Mouse (Mus musculus) CH12.LX (cell line): ENCODE data around the gene U2af1l4. TPM values are rescaled to one million over a fixed set of nuclear protein-coding genes. Genes with fewer than 3 reads are reported as not detected.

Experiments
- DNase-seq: peaks from one replicate; pipeline ENCODE4 v3.0.0-alpha.2; 2013; ENCODE audit errors: extremely low read depth
- H3K27ac ChIP-seq: 2 replicates; pipeline ENCODE4 v1.5.1; 2012; ENCODE audit warnings: low read depth, mild to moderate bottlenecking, control low read depth, moderate library complexity; ENCODE audit not compliant: insufficient read depth
- H3K27me3 ChIP-seq: replicated peaks from 2 replicates; pipeline ENCODE3; 2012; ENCODE audit warnings: inconsistent platforms
- H3K36me3 ChIP-seq, 2 experiments: replicated peaks in 1 of 2; 2 replicates each; pipeline versions ENCODE3 to v1.6.1; 2012; ENCODE audit warnings: inconsistent platforms in 1 of 2, low read length in 1 of 2, mild to moderate bottlenecking in 1 of 2, mixed read lengths in 1 of 2, moderate library complexity in 1 of 2; ENCODE audit not compliant: control insufficient read depth in 1 of 2, insufficient read depth in 1 of 2
- H3K4me1 ChIP-seq, 2 experiments: 2 replicates each; pipeline ENCODE4 v1.6.1; 2012; ENCODE audit warnings: inconsistent platforms in 1 of 2, moderate library complexity in 1 of 2; ENCODE audit not compliant: insufficient read depth in 2 of 2, control insufficient read depth in 1 of 2
- H3K4me2 ChIP-seq: 2 replicates; pipeline ENCODE4 v1.6.1; 2012; ENCODE audit warnings: low read depth, mild to moderate bottlenecking, control low read depth; ENCODE audit not compliant: poor library complexity, insufficient read depth, severe bottlenecking
- H3K4me3 ChIP-seq, 3 experiments: fragments of 150-350 bp in 1 of 3; sonication (generic) in 1 of 3; replicated peaks in 1 of 3; 2 replicates each; pipeline versions ENCODE3 to v1.5.1; 2011 to 2012; ENCODE audit warnings: low read depth in 2 of 3, low read length in 2 of 3, mild to moderate bottlenecking in 2 of 3, moderate library complexity in 2 of 3, control low read depth in 1 of 3, improper control_type of control experiment in 1 of 3, inconsistent platforms in 1 of 3, mixed read lengths in 1 of 3; ENCODE audit not compliant: poor library complexity in 1 of 3
- H3K79me2 ChIP-seq: replicated peaks from 2 replicates; pipeline ENCODE4 v1.6.1; 2012; ENCODE audit warnings: mild to moderate bottlenecking, moderate library complexity; ENCODE audit not compliant: control insufficient read depth, poor library complexity, insufficient read depth, severe bottlenecking; ENCODE audit errors: extremely low read depth
- H3K9ac ChIP-seq: 2 replicates; pipeline ENCODE4 v1.6.1; 2012; ENCODE audit warnings: low read depth, mild to moderate bottlenecking, control low read depth, moderate library complexity; ENCODE audit not compliant: insufficient read depth
- H3K9me3 ChIP-seq: replicated peaks from 2 replicates; pipeline ENCODE3; 2012; ENCODE audit warnings: low read length, inconsistent platforms, mixed read lengths
- BHLHE40 ChIP-seq: IDR thresholded peaks from 2 replicates; pipeline ENCODE4 v1.6.1; 2011; ENCODE audit warnings: mild to moderate bottlenecking, low read depth, low read length, improper control_type of control experiment
- CHD1 ChIP-seq: IDR thresholded peaks from 2 replicates; pipeline ENCODE4 v1.6.1; 2012; ENCODE audit warnings: low read depth, low read length, improper control_type of control experiment, inconsistent platforms
- CTCF ChIP-seq, 2 experiments: IDR thresholded peaks in 1 of 2; conservative IDR thresholded peaks in 1 of 2; 2 replicates each; pipeline ENCODE4 v1.5.1; 2011 to 2012; ENCODE audit warnings: low read depth in 2 of 2, low read length in 2 of 2, improper control_type of control experiment in 1 of 2, inconsistent platforms in 1 of 2, mild to moderate bottlenecking in 1 of 2, moderate library complexity in 1 of 2
- E2F4 ChIP-seq: IDR thresholded peaks from 2 replicates; pipeline ENCODE4 v1.6.1; 2011; ENCODE audit warnings: low read depth, low read length, improper control_type of control experiment; ENCODE audit not compliant: insufficient replicate concordance
- ELF1 ChIP-seq: IDR thresholded peaks from 2 replicates; pipeline ENCODE4 v1.6.1; 2014; ENCODE audit warnings: low read depth, mild to moderate bottlenecking, inconsistent platforms, low read length, improper control_type of control experiment
- EP300 ChIP-seq: IDR thresholded peaks from 2 replicates; pipeline ENCODE4 v1.6.1; 2011; ENCODE audit warnings: low read length, improper control_type of control experiment
- ETS1 ChIP-seq: conservative IDR thresholded peaks from 2 replicates; pipeline ENCODE4 v1.6.1; 2012; ENCODE audit warnings: low read depth, mild to moderate bottlenecking, inconsistent platforms, low read length, improper control_type of control experiment, moderate library complexity
- GABPA ChIP-seq: IDR thresholded peaks from 2 replicates; pipeline ENCODE4 v1.6.1; 2012; ENCODE audit warnings: low read depth, low read length, improper control_type of control experiment, inconsistent platforms; ENCODE audit not compliant: insufficient replicate concordance
- HCFC1 ChIP-seq: IDR thresholded peaks from 2 replicates; pipeline ENCODE4 v1.6.1; 2012; ENCODE audit warnings: low read depth, mild to moderate bottlenecking, inconsistent platforms, low read length, improper control_type of control experiment
- IRF4 ChIP-seq: IDR thresholded peaks from 2 replicates; pipeline ENCODE4 v1.6.1; 2014; ENCODE audit warnings: low read depth, mild to moderate bottlenecking, inconsistent platforms, low read length, improper control_type of control experiment
- JUN ChIP-seq: IDR thresholded peaks from 2 replicates; pipeline ENCODE4 v1.6.1; 2011; ENCODE audit warnings: low read depth, mild to moderate bottlenecking, low read length, improper control_type of control experiment, moderate library complexity; ENCODE audit not compliant: insufficient read depth
- JUND ChIP-seq: conservative IDR thresholded peaks from 2 replicates; pipeline ENCODE4 v1.6.1; 2011; ENCODE audit warnings: low read depth, low read length, improper control_type of control experiment
- KAT2A ChIP-seq: IDR thresholded peaks from 2 replicates; pipeline ENCODE4 v1.6.1; 2012; ENCODE audit warnings: low read length, improper control_type of control experiment, inconsistent platforms; ENCODE audit not compliant: insufficient replicate concordance
- MAFK ChIP-seq: IDR thresholded peaks from 2 replicates; pipeline ENCODE4 v1.6.1; 2011; ENCODE audit warnings: low read length, improper control_type of control experiment; ENCODE audit not compliant: insufficient replicate concordance
- MAX ChIP-seq: IDR thresholded peaks from 2 replicates; pipeline ENCODE4 v1.6.1; 2011; ENCODE audit warnings: low read length, improper control_type of control experiment
- MAZ ChIP-seq: IDR thresholded peaks from 2 replicates; pipeline ENCODE4 v1.6.1; 2012; ENCODE audit warnings: low read depth, mild to moderate bottlenecking, inconsistent platforms, low read length, improper control_type of control experiment, moderate library complexity
- MEF2A ChIP-seq: IDR thresholded peaks from 2 replicates; pipeline ENCODE4 v1.6.1; 2014; ENCODE audit warnings: low read depth, mild to moderate bottlenecking, inconsistent platforms, low read length, improper control_type of control experiment, borderline replicate concordance
- MXI1 ChIP-seq: IDR thresholded peaks from 2 replicates; pipeline ENCODE4 v1.6.1; 2011; ENCODE audit warnings: mild to moderate bottlenecking, low read depth, low read length, improper control_type of control experiment
- MYC ChIP-seq: IDR thresholded peaks from 2 replicates; pipeline ENCODE4 v1.6.1; 2011; ENCODE audit warnings: low read depth, mild to moderate bottlenecking, improper control_type of control experiment, low read length
- NELFE ChIP-seq: IDR thresholded peaks from 2 replicates; pipeline ENCODE4 v1.6.1; 2011; ENCODE audit warnings: low read depth, low read length, improper control_type of control experiment
- NRF1 ChIP-seq: IDR thresholded peaks from 2 replicates; pipeline ENCODE4 v1.6.1; 2014; ENCODE audit warnings: low read depth, mild to moderate bottlenecking, inconsistent platforms, low read length, improper control_type of control experiment, moderate library complexity
- PAX5 ChIP-seq: IDR thresholded peaks from 2 replicates; pipeline ENCODE4 v1.6.1; 2012; ENCODE audit warnings: low read length, inconsistent platforms, mixed read lengths
- POLR2A ChIP-seq: IDR thresholded peaks from 2 replicates; pipeline ENCODE4 v1.6.1; 2011; ENCODE audit warnings: low read depth, mild to moderate bottlenecking, improper control_type of control experiment, low read length
- POLR2AphosphoS2 ChIP-seq: IDR thresholded peaks from 2 replicates; pipeline ENCODE4 v1.6.1; 2011; ENCODE audit warnings: low read depth, low read length, improper control_type of control experiment
- RAD21 ChIP-seq: IDR thresholded peaks from 2 replicates; pipeline ENCODE4 v1.6.1; 2011; ENCODE audit warnings: low read depth, mild to moderate bottlenecking, low read length, improper control_type of control experiment, moderate library complexity
- RCOR1 ChIP-seq: conservative IDR thresholded peaks from 2 replicates; pipeline ENCODE4 v1.6.1; 2012; ENCODE audit warnings: low read depth, mild to moderate bottlenecking, inconsistent platforms, low read length, improper control_type of control experiment
- SIN3A ChIP-seq: IDR thresholded peaks from 2 replicates; pipeline ENCODE4 v1.6.1; 2012; ENCODE audit warnings: low read length, improper control_type of control experiment, inconsistent platforms
- SMC3 ChIP-seq: IDR thresholded peaks from 2 replicates; pipeline ENCODE4 v1.6.1; 2011; ENCODE audit warnings: low read depth, low read length, improper control_type of control experiment
- TBP ChIP-seq: conservative IDR thresholded peaks from 2 replicates; pipeline ENCODE4 v1.6.1; 2011; ENCODE audit warnings: low read depth, low read length, improper control_type of control experiment
- TCF12 ChIP-seq: IDR thresholded peaks from 2 replicates; pipeline ENCODE4 v1.6.1; 2014; ENCODE audit warnings: low read depth, mild to moderate bottlenecking, inconsistent platforms, low read length, improper control_type of control experiment
- UBTF ChIP-seq: IDR thresholded peaks from 2 replicates; pipeline ENCODE4 v1.6.1; 2012; ENCODE audit warnings: low read depth, mild to moderate bottlenecking, inconsistent platforms, low read length, improper control_type of control experiment, moderate library complexity
- USF1 ChIP-seq: IDR thresholded peaks from 2 replicates; pipeline ENCODE4 v1.6.1; 2014; ENCODE audit warnings: low read depth, mild to moderate bottlenecking, inconsistent platforms, low read length, improper control_type of control experiment
- USF2 ChIP-seq: conservative IDR thresholded peaks from 2 replicates; pipeline ENCODE4 v1.6.1; 2011; ENCODE audit warnings: low read depth, low read length, improper control_type of control experiment
- ZC3H11A ChIP-seq: IDR thresholded peaks from 2 replicates; pipeline ENCODE4 v1.6.1; 2012; ENCODE audit warnings: low read depth, mild to moderate bottlenecking, inconsistent platforms, low read length, improper control_type of control experiment
- ZKSCAN1 ChIP-seq: IDR thresholded peaks from 2 replicates; pipeline ENCODE4 v1.6.1; 2012; ENCODE audit warnings: low read depth, inconsistent platforms, low read length, improper control_type of control experiment, borderline replicate concordance
- ZMIZ1 ChIP-seq: IDR thresholded peaks from 2 replicates; pipeline ENCODE4 v1.6.1; 2012; ENCODE audit warnings: low read depth, mild to moderate bottlenecking, inconsistent platforms, low read length, improper control_type of control experiment
- ZNF384 ChIP-seq: IDR thresholded peaks from 2 replicates; pipeline ENCODE4 v1.6.1; 2012; ENCODE audit warnings: low read depth, low read length, improper control_type of control experiment, inconsistent platforms
- dilution Hi-C: fragments of 300-500 bp; cut with MboI; formaldehyde crosslinking; loops from 2 replicates; pipeline ENCODE4 v1.14.3; 2020; ENCODE audit warnings: low sequenced_read_pairs; ENCODE audit not compliant: extremely low pct_unique_long_range_greater_than_20kb, extremely low pct_ligation_motif_present
- in situ Hi-C: fragments of 300-500 bp; cut with MboI; formaldehyde crosslinking; loops from 3 replicates; pipeline ENCODE4 v1.14.3; 2019; ENCODE audit warnings: low sequenced_read_pairs, low pct_ligation_motif_present, low pct_unique_long_range_greater_than_20kb, mixed read lengths
- polyA plus RNA-seq: library from polyadenylated mRNA; unstranded; fragments of >175 nt; gene quantifications from 2 replicates; pipeline ENCODE4 v1.2.1, GENCODE M21; 2012; ENCODE audit warnings: low read depth; ENCODE audit not compliant: insufficient read length
- total RNA-seq, 2 experiments: library from RNA; depleted of rRNA; stranded (reverse); fragments of 300-350 nt in 1 of 2; fragments of >200 nt in 1 of 2; gene quantifications; 2 replicates each; pipeline ENCODE4 v1.2.3; 2012 to 2014

U2af1l4 gene
- 56.7 and 61.2 TPM in 2 replicates for total RNA-seq (2012; rRNA removed)
- total RNA-seq (2014; rRNA removed): 60.8 and 63.4 TPM in 2 replicates
- polyA plus RNA-seq: 51.5 and 54.4 TPM in 2 replicates

DNA sequence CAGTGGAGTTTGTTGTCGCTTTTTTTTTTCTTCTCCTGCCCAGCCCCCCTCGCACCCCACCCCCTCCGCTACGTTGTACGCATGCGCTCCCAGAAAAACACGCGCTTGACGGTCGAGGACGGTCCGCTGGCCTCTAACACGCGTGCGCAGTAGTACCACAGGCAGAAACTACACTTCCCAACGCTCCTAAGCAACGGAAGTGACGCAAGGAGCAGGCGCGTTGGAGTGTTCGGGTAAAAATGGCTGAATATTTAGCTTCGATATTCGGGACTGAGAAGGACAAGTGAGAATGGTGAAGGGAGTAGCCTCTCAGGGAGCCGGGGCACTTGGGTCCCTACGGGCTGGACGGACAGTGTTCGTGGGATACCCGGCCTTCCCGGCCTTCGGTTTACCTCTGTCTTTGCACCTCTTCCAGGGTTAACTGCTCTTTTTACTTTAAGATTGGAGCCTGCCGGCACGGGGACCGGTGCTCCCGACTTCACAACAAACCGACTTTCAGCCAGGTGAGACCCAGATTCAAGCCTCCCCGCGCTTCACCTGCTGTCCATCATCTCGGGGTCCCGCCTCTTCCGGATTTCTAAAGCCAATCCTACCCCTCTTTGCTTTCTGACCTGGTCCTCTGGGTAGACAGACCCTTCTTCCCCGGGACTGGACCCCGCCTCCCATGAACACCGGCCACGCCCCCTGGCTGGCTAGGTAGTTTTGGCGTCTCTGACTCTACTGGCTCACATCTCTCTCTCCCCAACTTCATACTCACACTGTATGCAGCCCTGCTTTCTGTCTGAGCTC lies at the start of gene U2af1l4, which contains the start of the genes Gm49396 and Psenen:
TSS of gene U2af1l4 (plus strand) at position 185 of the 789 bp plus-strand sequence.
TSS of gene Gm49396 (plus strand) at position 228 of the 789 bp plus-strand sequence.
TSS of gene Psenen (minus strand) at position 511 of the 789 bp plus-strand sequence.
- peak within 1 kb of the TSS; percentile 81 for H3K27ac ChIP-seq
- no peaks in the 10 kb centered on the region for H3K9me3 ChIP-seq
- H3K4me3 ChIP-seq: peak within 1 kb of the TSS; percentile 85 to 100 (median 90)
- H3K79me2 ChIP-seq: peaks cover 22% of the 10 kb centered on the region
- in situ Hi-C loops: no loop called here
- peak within 1 kb of the TSS; percentile 77 for H3K4me2 ChIP-seq
- peak; percentile 99 for DNase-seq
- peaks cover 28 to 47% of the 10 kb centered on the region in 2 experiments for H3K36me3 ChIP-seq
- peak within 1 kb of the TSS; percentile 99 for H3K9ac ChIP-seq
- peaks cover 7 to 28% of the 10 kb centered on the region in 2 experiments; a peak in 3 of 4 replicates for H3K4me1 ChIP-seq
- dilution Hi-C loops: no loop called here
- H3K27me3 ChIP-seq: no peaks in the 10 kb centered on the region
- TF ChIP-seq MAX (peak; percentile 93), POLR2A (peak; percentile 60), POLR2AphosphoS2 (no peak; the same call in 1 of the 2 replicates), BHLHE40 (peak; percentile 77; the same call in 1 of the 2 replicates), NELFE (no peak), JUND (no peak; the same call in 1 of the 2 replicates), ZMIZ1 (0 out of 2 replicates have a peak, but pooled peaks have one; percentile 51), ZKSCAN1 (no peak), RCOR1 (no peak), TCF12 (peak; percentile 69), ETS1 (0 out of 2 replicates have a peak, but pooled peaks have one; percentile 24), JUN (no peak), UBTF (no peak), EP300 (no peak), MXI1 (peak; percentile 80), USF1 (no peak), GABPA (peak; percentile 64; the same call in 1 of the 2 replicates), E2F4 (peak; percentile 29; the same call in 1 of the 2 replicates), MAZ (peak; percentile 60; the same call in 1 of the 2 replicates), PAX5 (no peak), SIN3A (peak; percentile 89; the same call in 1 of the 2 replicates), TBP (peak; percentile 72; the same call in 1 of the 2 replicates), MAFK (no peak), ZNF384 (peak; percentile 94), IRF4 (0 out of 2 replicates have a peak, but pooled peaks have one; percentile 42), HCFC1 (peak; percentile 96), SMC3 (no peak), NRF1 (peak; percentile 90), MYC (peak; percentile 89), USF2 (no peak), ELF1 (peak; percentile 69), ZC3H11A (no peak), CHD1 (no peak), CTCF (conservative IDR thresholded peaks at IDR 0.05 in 1 of 2, IDR thresholded peaks at IDR 0.05 in 1 of 2; ENCODE audit: low read depth in 2 of 2, low read length in 2 of 2) (no peak), RAD21 (no peak), KAT2A (peak; percentile 98; the same call in 1 of the 2 replicates), MEF2A (peak; percentile 68)
